Mouse (Mus musculus) midbrain, embryonic 16.5 days (tissue): ENCODE data around the gene Lrrc56. TPM values are rescaled to one million over a fixed set of nuclear protein-coding genes. Genes with fewer than 3 reads are reported as not detected.
A peak's percentile ranks its signal among the peaks of the same experiment; 100 is the strongest.
"Not testable (repeated sequence)": the region's sequence is repeated elsewhere in the genome, so short reads cannot be mapped to it uniquely, and the experiment has no call there.

Experiments used
- ATAC-seq: fragments of 200-750 bp; cut with Nextera tagmentation; 2 replicates; pipeline ENCODE4 v1.8.0; 2017; ENCODE audit warnings: moderate TSS enrichment
- H3K27ac ChIP-seq: fragments of 300-500 bp; sonication (generic); 2 replicates; pipeline ENCODE4 v1.5.1; 2014; ENCODE audit warnings: mild to moderate bottlenecking, low read length, mixed read lengths
- H3K27me3 ChIP-seq: fragments of 300-500 bp; sonication (generic); 2 replicates; pipeline ENCODE4 v1.6.1; 2014; ENCODE audit warnings: low read depth, low read length, mixed read lengths; ENCODE audit not compliant: control insufficient read depth, insufficient read depth
- H3K36me3 ChIP-seq: fragments of 300-500 bp; sonication (generic); 2 replicates; pipeline ENCODE4 v1.6.1; 2014; ENCODE audit warnings: mild to moderate bottlenecking, low read length, moderate library complexity, mixed read lengths; ENCODE audit not compliant: control insufficient read depth, insufficient read depth
- H3K4me1 ChIP-seq: fragments of 300-500 bp; sonication (generic); 2 replicates; pipeline ENCODE4 v1.6.1; 2014; ENCODE audit warnings: mild to moderate bottlenecking, low read length, mixed read lengths; ENCODE audit not compliant: control insufficient read depth, insufficient read depth
- H3K4me2 ChIP-seq: fragments of 300-500 bp; sonication (generic); 2 replicates; pipeline ENCODE4 v1.6.1; 2014; ENCODE audit warnings: mild to moderate bottlenecking, low read length, mixed read lengths
- H3K4me3 ChIP-seq: fragments of 300-500 bp; sonication (generic); 2 replicates; pipeline ENCODE4 v1.5.1; 2014; ENCODE audit warnings: low read depth, mild to moderate bottlenecking, low read length, moderate library complexity, mixed read lengths
- H3K9ac ChIP-seq: fragments of 300-500 bp; sonication (generic); 2 replicates; pipeline ENCODE4 v1.6.1; 2014; ENCODE audit warnings: low read depth, low read length, mixed read lengths
- H3K9me3 ChIP-seq: fragments of 300-500 bp; sonication (generic); replicated peaks from 2 replicates; pipeline ENCODE4 v1.6.1; 2014; ENCODE audit warnings: mild to moderate bottlenecking, low read length, mixed read lengths; ENCODE audit not compliant: control insufficient read depth, poor library complexity, severe bottlenecking
- WGBS: fragments of 180-500 bp; shearing (Covaris S2); extraction: QIAGEN DNeasy Blood & Tissue Kit; methylation state at CpG from one replicate; pipeline ENCODE4 v1.1.7; 2014; 5-methylcytosine and 5-hydroxymethylcytosine counted together
- microRNA counts: library from miRNA; unstranded; fragments of <30 nt; microRNA quantifications from one replicate; lab custom pipeline; 2016
- microRNA-seq: library from miRNA; unstranded; fragments of <30 nt; microRNA quantifications from one replicate; pipeline ENCODE4, GENCODE M21; 2017
- polyA plus RNA-seq: library from polyadenylated mRNA; unstranded; fragments of >200 nt; fragmentation: Nextera tagmentation; extraction: Ambion mirVana; gene quantifications from 2 replicates; pipeline ENCODE4 v1.2.1, GENCODE M21; 2015

The Lrrc56 gene
- polyA plus RNA-seq, 1 experiment from 2014 or later: 12.7 TPM

DNA sequence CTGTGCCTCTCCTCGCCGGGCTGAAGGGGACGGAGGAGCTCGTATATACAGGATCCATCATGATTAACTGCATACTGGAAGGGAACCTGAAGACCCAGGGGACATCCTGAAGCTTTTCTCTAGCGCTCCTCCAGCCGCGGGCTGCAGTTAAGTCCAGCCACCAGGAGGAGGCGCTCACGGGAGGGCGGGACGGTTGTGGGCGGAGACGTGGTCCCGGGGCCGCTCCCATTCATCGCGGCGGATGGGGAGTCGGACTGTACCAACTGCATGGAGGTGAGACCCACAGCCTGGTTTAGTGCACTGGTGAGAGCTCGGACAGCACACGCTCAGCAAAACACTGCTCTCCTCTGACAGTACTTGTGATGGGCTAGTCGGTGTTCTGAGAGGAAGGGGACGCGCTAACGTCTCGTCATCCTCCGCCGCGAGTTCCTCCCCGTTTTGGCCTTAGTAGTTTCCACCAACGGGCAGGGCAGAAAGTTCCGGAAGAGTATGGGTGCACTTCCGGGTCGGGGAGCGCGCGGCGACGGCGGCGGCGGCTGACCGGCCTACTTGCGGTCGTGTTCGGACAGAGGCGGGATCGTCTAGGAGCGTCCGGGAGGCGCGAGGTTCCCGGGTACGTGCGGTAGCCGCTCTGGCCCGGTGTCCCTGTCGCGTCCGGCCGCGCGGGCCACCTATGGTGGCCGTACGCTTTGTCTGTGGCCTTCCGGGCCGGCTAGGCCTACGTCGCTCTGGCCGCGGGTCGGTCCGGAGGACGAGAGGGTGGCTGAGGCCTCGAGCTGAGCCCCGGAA is 34.5 kb downstream of the Lrrc56 start, which contains the start of gene Phrf1:
Gene Phrf1 (plus strand): TSS at position 506 of the 789 bp plus-strand sequence.
- peak; percentile 93 for ATAC-seq
- Histone ChIP-seq H3K4me1 (peaks cover 21% of the 10 kb centered on the region), H3K4me3 (peak within 1 kb of the TSS; percentile 100), H3K27me3 (no peaks in the 10 kb centered on the region), H3K9me3 (no peaks in the 10 kb centered on the region), H3K27ac (peak within 1 kb of the TSS; percentile 99), H3K9ac (peak within 1 kb of the TSS; percentile 90), H3K36me3 (peaks cover 14% of the 10 kb centered on the region), H3K4me2 (peak within 1 kb of the TSS; percentile 94)
- WGBS: under 1% methylated on average over 76 of the region's 76 CpGs

DNA sequence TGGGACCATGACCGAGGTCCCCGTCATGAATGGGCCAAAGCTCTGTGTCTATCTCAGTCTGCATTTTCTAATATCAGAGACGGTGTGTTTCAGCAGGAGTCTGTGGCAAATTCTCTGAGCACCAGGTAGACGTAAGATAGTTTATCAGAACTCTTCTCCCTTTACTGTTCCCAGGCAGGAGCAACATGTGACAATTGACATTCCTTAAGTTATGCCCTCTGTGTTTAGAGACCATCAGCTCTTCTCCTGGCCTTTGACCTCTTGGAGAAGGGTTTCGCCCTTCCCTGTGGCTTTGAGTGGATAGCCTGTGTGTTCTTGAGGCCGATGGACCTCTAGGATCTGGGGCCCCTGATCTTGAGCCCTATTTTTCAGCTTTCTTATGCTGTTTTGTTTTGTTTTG is 35.7 kb downstream of the Lrrc56 start:
- Histone ChIP-seq H3K4me1 (peaks cover 21% of the 10 kb centered on the region), H3K36me3 (peaks cover 14% of the 10 kb centered on the region), H3K27ac (no peak overlapping the region), H3K9me3 (no peaks in the 10 kb centered on the region), H3K4me3 (peak overlapping the region; percentile 100), H3K27me3 (no peaks in the 10 kb centered on the region), H3K9ac (peak overlapping the region; percentile 90; the same call in 1 of the 2 replicates), H3K4me2 (peak overlapping the region; percentile 94)
- ATAC-seq: no peak
- WGBS: 65% methylated on average over 6 of the region's 6 CpGs

DNA sequence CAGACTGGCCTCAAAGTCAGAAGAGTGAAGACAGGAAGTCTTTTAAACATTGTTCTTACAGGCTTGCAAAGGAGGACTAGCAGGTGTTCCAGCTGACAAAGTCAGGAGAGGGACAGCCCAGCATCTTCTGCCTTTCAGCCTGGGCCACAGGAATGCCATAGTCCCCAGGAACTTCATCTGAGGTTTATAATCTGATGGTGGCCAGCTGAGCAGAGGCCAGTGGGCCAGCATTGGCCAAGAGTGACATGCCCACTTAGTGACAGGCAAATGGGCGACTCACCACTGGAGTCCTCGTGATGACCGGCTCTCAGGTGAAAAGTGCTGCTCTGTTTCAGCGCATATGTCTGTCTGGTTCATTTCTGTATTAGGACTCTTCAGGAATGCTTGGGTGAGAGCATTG is 36.6 kb downstream of the Lrrc56 start:
- no peak overlapping the region for H3K4me2 ChIP-seq
- no peaks in the 10 kb centered on the region for H3K27me3 ChIP-seq
- no peak overlapping the region for H3K4me3 ChIP-seq
- no peak overlapping the region for H3K27ac ChIP-seq
- H3K36me3 ChIP-seq: peaks cover 16% of the 10 kb centered on the region
- no peaks in the 10 kb centered on the region for H3K9me3 ChIP-seq
- WGBS: 92% methylated on average over 4 of the region's 4 CpGs
- no peak overlapping the region for H3K9ac ChIP-seq
- ATAC-seq: no peak
- peaks cover 21% of the 10 kb centered on the region for H3K4me1 ChIP-seq

DNA sequence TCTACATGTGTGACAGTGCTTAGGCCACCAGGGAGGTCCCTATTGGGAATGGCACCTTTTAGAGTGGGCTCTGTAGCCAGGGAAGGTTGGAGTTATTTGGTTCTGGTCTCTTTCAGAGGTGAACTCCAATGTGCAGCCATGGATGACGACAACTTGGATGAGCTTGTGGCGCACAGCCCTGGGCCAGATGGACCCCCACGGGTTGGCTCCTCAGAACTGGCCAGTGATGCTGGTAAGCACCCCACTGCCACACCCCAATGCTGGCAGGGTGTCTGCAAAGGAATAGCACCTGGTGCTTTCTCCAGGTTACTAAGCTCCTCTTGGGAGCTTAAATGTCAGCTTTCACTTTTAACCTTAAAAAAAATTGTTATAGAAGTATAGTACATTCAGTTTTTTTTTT is 37.2 kb downstream of the Lrrc56 start:
- no peak overlapping the region for H3K4me3 ChIP-seq
- peaks cover 21% of the 10 kb centered on the region for H3K4me1 ChIP-seq
- H3K9ac ChIP-seq: no peak overlapping the region
- H3K27ac ChIP-seq: no peak overlapping the region
- WGBS: 95% methylated on average over 3 of the region's 3 CpGs
- no peaks in the 10 kb centered on the region for H3K9me3 ChIP-seq
- H3K27me3 ChIP-seq: no peaks in the 10 kb centered on the region
- peaks cover 18% of the 10 kb centered on the region for H3K36me3 ChIP-seq
- H3K4me2 ChIP-seq: no peak overlapping the region
- no peak for ATAC-seq

DNA sequence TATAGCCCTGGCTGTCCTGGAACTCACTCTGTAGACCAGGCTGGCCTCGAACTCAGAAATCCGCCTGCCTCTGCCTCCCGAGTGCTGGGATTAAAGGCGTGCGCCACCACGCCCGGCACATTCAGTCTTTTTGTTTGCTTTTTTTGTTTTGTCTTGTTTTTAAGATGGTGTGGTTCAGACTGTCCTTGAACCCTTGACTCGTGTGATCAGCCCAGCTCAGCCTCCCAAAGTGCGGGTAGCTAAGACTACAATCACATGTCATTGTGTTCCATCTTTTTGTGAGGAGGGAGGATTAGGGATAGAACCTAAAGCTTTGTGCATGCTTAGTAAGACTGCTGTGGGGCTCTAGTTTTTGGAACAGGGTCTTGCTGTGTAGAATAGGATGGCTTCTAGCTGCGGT is 37.6 kb downstream of the Lrrc56 start:
- 92% methylated on average over 10 of the region's 10 CpGs for WGBS
- ATAC-seq: no peak
- peaks cover 20% of the 10 kb centered on the region for H3K36me3 ChIP-seq
- peaks cover 21% of the 10 kb centered on the region for H3K4me1 ChIP-seq
- H3K27me3 ChIP-seq: no peaks in the 10 kb centered on the region
- no peaks in the 10 kb centered on the region for H3K9me3 ChIP-seq
- no peak overlapping the region for H3K4me2 ChIP-seq
- H3K9ac ChIP-seq: no peak overlapping the region
- no peak overlapping the region for H3K27ac ChIP-seq
- H3K4me3 ChIP-seq: no peak overlapping the region

DNA sequence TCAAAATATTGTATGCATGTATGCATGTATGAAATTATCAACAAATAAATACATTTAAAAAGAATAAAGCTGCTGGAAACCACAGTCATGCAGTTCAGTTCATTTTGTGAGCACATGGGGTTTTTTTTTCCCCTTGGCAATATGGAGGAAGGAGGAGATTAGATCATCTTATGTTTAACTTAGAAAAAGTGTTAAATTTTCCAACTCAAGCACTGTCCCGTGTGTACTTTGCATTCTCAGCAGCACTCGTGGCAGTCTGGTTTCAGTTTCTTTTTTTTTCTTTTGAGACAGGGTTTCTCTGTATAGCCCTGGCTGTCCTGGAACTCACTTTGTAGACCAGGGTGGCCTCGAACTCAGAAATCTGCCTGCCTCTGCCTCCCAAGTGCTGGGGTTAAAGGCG is 56.5 kb downstream of the Lrrc56 start:
- not testable (repeated sequence) for H3K4me1 ChIP-seq, H3K4me3 ChIP-seq, H3K27ac ChIP-seq, ATAC-seq, H3K4me2 ChIP-seq, H3K9me3 ChIP-seq, H3K9ac ChIP-seq, H3K27me3 ChIP-seq
- peaks cover 31% of the 10 kb centered on the region for H3K36me3 ChIP-seq
- 93% methylated on average over 4 of the region's 4 CpGs for WGBS

DNA sequence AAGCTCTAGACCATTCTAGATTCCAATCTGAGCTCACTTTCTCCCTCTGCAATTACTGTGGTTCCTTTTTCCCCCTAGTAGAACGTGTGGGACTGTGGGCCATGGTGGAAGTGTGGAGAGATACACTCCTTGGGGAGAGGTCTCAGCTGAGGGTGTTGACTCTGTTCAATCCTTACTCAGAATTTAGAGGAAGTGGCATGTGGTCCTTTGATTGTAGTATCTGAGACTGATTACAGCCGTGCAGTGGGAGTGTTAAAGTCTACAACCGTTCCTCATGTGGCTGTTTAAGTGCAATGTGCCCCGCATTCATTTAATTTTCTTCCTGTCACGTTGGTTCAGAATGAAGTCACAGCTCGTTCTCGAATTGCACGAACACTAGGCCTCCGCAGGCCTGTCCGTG is 62.2 kb downstream of the Lrrc56 start:
- Histone ChIP-seq H3K4me1 (no peaks in the 10 kb centered on the region), H3K4me3 (no peak overlapping the region), H3K9ac (no peak overlapping the region), H3K36me3 (peaks cover 43% of the 10 kb centered on the region), H3K4me2 (no peak overlapping the region), H3K27ac (no peak overlapping the region), H3K9me3 (no peaks in the 10 kb centered on the region), H3K27me3 (no peaks in the 10 kb centered on the region)
- no peak for ATAC-seq
- WGBS: 93% methylated on average over 10 of the region's 10 CpGs

MicroRNA genes within 50 kb of the gene (microRNA counts, 519-probe panel; counts per million panel counts)
- 2,419 counts per million, percentile 72 among the panel's probes with 10 or more counts for microRNA mmu-miR-210 (lab: Ali Mortazavi, UCI)

Small RNA genes lying within 50 kb of the gene (microRNA-seq; reads per million reads assigned to microRNA genes)
- gene Mir210: 400 reads per million, percentile 69 among the genes with 10 or more reads in this experiment

Other genes starting within 250 kb of the Lrrc56 start
- gene Ifitm5, start 243.9 kb upstream of the Lrrc56 start, polyA plus RNA-seq: 0.29 and 1.3 TPM in 2 replicates
- not detected in 2 replicates for gene Gm45717, start 238.2 kb upstream of the Lrrc56 start, polyA plus RNA-seq
- gene Ifitm2, start 238.2 kb upstream of the Lrrc56 start, polyA plus RNA-seq: 118 and 129 TPM in 2 replicates
- gene Ifitm1, start 226.9 kb upstream of the Lrrc56 start, polyA plus RNA-seq: 9.0 and 11.1 TPM in 2 replicates
- gene Ifitm3, start 183.4 kb upstream of the Lrrc56 start, polyA plus RNA-seq: 28.2 and 37.3 TPM in 2 replicates
- gene Ifitm6, start 176.2 kb upstream of the Lrrc56 start, polyA plus RNA-seq: 0.69 and 0.91 TPM in 2 replicates
- not detected in 2 replicates for gene Gm17387, start 165.0 kb upstream of the Lrrc56 start, polyA plus RNA-seq
- gene B4galnt4, start 133.1 kb upstream of the Lrrc56 start, polyA plus RNA-seq: 59.5 and 65.7 TPM in 2 replicates
- 0.06 TPM in 1 of 2 replicates, not detected in the other for gene Pkp3, start 115.9 kb upstream of the Lrrc56 start, polyA plus RNA-seq
- gene Sigirr, start 93.6 kb upstream of the Lrrc56 start, polyA plus RNA-seq: 1.7 and 2.0 TPM in 2 replicates
- 0.28 and 0.42 TPM in 2 replicates for gene Ano9, start 76.4 kb upstream of the Lrrc56 start, polyA plus RNA-seq
- 81.6 and 82.6 TPM in 2 replicates for gene Ptdss2, start 71.8 kb upstream of the Lrrc56 start, polyA plus RNA-seq
- gene Rnh1, start 21.3 kb upstream of the Lrrc56 start, polyA plus RNA-seq: 35.3 and 37.8 TPM in 2 replicates
- 139 and 144 TPM in 2 replicates for gene Hras, start 152 bp upstream of the Lrrc56 start, polyA plus RNA-seq
- gene Lmntd2, start 19.9 kb downstream of the Lrrc56 start, polyA plus RNA-seq: 0.23 and 0.81 TPM in 2 replicates
- gene Rassf7, start 21.7 kb downstream of the Lrrc56 start, polyA plus RNA-seq: 19.8 and 21.2 TPM in 2 replicates
- gene Phrf1, start 34.6 kb downstream of the Lrrc56 start, polyA plus RNA-seq: 68.0 and 72.3 TPM in 2 replicates
- gene Irf7, start 72.3 kb downstream of the Lrrc56 start, polyA plus RNA-seq: 1.4 and 1.5 TPM in 2 replicates
- gene Cdhr5, start 82.6 kb downstream of the Lrrc56 start, polyA plus RNA-seq: not detected in 2 replicates
- 2.4 and 2.8 TPM in 2 replicates for gene Sct, start 85.0 kb downstream of the Lrrc56 start, polyA plus RNA-seq
- 0.58 and 1.2 TPM in 2 replicates for gene Drd4, start 97.8 kb downstream of the Lrrc56 start, polyA plus RNA-seq
- 211 and 237 TPM in 2 replicates for gene Deaf1, start 133.5 kb downstream of the Lrrc56 start, polyA plus RNA-seq
- 53.1 and 54.7 TPM in 2 replicates for gene Tmem80, start 133.6 kb downstream of the Lrrc56 start, polyA plus RNA-seq
- 0.61 and 1.0 TPM in 2 replicates for gene Eps8l2, start 144.7 kb downstream of the Lrrc56 start, polyA plus RNA-seq
- 291 and 309 TPM in 2 replicates for gene Taldo1, start 198.0 kb downstream of the Lrrc56 start, polyA plus RNA-seq
- gene Gatd1, start 220.0 kb downstream of the Lrrc56 start, polyA plus RNA-seq: 48.5 and 54.9 TPM in 2 replicates
- gene Cend1, start 235.3 kb downstream of the Lrrc56 start, polyA plus RNA-seq: 109 and 151 TPM in 2 replicates
- gene Slc25a22, start 243.7 kb downstream of the Lrrc56 start, polyA plus RNA-seq: 108 and 121 TPM in 2 replicates
- 2.4 and 2.5 TPM in 2 replicates for gene Pidd1, start 249.9 kb downstream of the Lrrc56 start, polyA plus RNA-seq